Mouse (Mus musculus): ENCODE measurements around the gene Tmtc4. TPM values are rescaled to one million over a fixed set of nuclear protein-coding genes. Genes with fewer than 3 reads are reported as not detected.

The Tmtc4 gene
- polyA plus RNA-seq, 1 experiment from 2014 or later, result 28.5 TPM

DNA sequence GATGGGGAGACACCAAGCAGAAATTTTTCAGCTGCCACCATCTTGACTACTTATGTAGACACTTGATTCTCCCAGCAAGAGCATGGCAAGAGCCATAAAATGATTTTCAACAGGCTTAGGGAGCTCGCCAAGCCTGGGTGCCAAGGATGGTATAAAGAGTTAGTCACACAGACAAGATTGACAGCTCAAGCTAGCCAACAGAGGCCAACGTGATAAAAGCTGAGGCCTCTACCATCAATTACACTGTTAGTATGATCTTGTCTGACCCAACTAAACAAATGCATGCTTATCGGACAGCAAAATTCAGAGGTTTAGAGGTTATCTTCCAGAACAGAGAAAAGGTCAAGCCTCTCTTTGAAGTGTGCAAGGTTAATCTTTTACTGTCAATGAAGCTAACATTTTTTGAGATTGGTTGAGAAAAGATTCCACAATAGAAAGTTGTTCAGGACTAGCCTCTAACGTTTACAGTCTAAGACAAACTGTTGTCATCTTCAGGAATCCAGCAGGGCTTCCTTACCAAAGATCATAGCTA is 6.8 kb upstream of the Tmtc4 start:
- Histone ChIP-seq H3K9me3 (no peaks in the 10 kb centered on the region), H3K36me3 (no peaks in the 10 kb centered on the region), H3K4me3 (no peak overlapping the region), H3K27ac (no peak overlapping the region), H3K27me3 (ENCODE audit: insufficient read depth, poor library complexity, severe bottlenecking) (no peaks in the 10 kb centered on the region), H3K4me1 (replicated peaks) (no peaks in the 10 kb centered on the region)
- no peak for DNase-seq (ENCODE audit: low spot score)
- 80% methylated on average over 4 of the region's 4 CpGs for WGBS

DNA sequence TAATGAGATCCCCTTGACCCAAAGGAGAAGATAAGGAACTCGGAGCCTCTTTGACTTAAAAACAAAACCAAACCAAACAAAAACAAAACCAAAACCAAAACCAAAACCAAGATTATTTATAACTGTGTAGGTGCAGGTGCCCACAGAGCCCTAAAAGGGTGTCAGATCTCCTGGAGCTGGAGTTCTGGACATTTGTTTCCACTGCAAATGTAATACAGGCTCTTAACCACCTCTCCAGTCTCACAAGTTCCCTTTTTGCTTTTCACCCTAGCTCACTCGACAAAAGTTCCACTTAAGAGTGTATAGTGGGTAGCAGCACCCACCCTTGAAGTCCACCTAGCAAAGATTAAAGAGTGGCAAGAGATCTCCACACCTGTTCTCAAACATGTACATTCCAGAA is 2.6 kb upstream of the Tmtc4 start:
- H3K27ac ChIP-seq, result no peak overlapping the region
- DNase-seq (ENCODE audit: low spot score), result no peak
- H3K36me3 ChIP-seq, result no peaks in the 10 kb centered on the region
- WGBS, result 85% methylated on average over 2 of the region's 2 CpGs
- no peak overlapping the region for H3K4me3 ChIP-seq
- no peaks in the 10 kb centered on the region for H3K9me3 ChIP-seq
- no peaks in the 10 kb centered on the region for H3K27me3 ChIP-seq (ENCODE audit: insufficient read depth, poor library complexity, severe bottlenecking)
- peaks cover 24% of the 10 kb centered on the region for H3K4me1 ChIP-seq (replicated peaks)

DNA sequence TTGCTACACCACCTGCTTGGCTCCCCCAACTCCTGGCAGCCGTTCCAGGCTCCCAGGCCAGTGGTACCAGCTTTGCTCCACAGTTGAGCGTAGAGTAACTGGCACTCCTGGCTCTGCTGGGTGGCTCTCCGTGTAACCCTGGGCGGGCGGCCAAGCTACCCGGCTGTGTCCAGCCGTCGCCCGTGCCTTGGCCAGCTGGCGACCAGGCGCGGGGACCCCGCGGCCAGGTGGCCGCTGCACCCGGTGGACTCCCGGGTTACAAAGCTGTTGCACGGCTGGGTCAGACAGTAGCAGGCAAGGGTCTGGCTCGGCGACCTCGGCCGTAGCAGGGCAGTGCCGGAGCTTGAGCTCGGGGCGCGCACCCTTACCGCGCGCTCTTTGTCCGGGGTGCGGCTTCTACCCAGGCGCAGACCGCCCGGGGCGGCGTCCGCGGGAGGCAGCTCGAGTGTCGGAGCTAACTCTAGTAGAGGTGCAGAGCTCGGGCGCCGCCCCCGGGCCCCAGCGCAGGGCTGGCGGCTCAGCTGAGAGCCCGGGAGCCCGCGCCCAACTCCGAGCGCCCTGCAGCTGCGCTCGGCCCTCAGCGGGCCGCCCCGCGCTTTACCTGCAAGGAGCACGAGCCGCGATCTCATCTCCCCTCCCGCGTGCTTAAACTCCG is 1.1 kb downstream of the Tmtc4 start:
- no peaks in the 10 kb centered on the region for H3K27me3 ChIP-seq (ENCODE audit: insufficient read depth, poor library complexity, severe bottlenecking)
- no peak for DNase-seq (ENCODE audit: low spot score)
- H3K27ac ChIP-seq, result peak overlapping the region; percentile 97

DNA sequence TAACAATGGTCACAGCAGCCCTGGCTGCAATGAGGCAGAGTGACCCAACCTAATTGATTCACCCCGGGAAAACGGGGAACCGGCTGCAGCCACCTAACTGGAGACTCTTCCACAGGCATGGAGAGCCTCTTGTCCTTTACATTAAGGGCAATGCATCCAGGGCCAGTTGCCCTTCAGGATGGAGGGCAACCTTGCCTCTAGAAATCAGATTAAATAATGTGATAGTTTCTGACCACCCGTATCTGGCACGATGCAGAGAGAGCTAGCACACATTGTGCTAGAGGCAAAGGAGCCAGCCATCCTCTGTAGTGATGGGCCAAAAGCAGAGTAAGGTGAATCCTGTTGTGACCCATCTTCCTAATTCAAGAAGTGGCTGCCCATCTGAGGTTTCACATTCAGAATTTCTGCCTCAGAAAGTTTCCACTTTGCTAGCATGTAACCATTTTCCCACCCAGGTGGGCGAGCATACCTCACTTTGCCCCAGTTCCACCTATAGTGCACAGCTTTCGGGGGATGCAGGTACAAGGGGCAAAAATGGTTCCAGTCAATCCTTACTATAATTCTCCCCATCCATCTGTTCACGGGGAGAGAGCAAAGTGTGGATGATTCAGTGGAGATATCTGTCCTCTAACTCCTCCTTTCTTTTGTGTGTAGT is 1.9 kb downstream of the Tmtc4 start:
- Histone ChIP-seq H3K36me3 (peaks cover 6% of the 10 kb centered on the region), H3K27ac (peak overlapping the region; percentile 97), H3K4me3 (peak overlapping the region; percentile 87), H3K27me3 (ENCODE audit: insufficient read depth, poor library complexity, severe bottlenecking) (no peaks in the 10 kb centered on the region), H3K4me1 (replicated peaks) (peaks cover 36% of the 10 kb centered on the region), H3K9me3 (no peaks in the 10 kb centered on the region)
- WGBS, result 29% methylated on average over 8 of the region's 8 CpGs
- DNase-seq (ENCODE audit: low spot score), result peak; percentile 26

More for the DNA sequence above, 1.1 kb downstream of the Tmtc4 start:
- Histone ChIP-seq H3K4me3 (peak overlapping the region; percentile 87), H3K9me3 (no peaks in the 10 kb centered on the region), H3K36me3 (peaks cover 2% of the 10 kb centered on the region; the same call in 1 of the 2 replicates), H3K4me1 (replicated peaks) (peaks cover 36% of the 10 kb centered on the region)
- WGBS, result under 1% methylated on average over 63 of the region's 63 CpGs

DNA sequence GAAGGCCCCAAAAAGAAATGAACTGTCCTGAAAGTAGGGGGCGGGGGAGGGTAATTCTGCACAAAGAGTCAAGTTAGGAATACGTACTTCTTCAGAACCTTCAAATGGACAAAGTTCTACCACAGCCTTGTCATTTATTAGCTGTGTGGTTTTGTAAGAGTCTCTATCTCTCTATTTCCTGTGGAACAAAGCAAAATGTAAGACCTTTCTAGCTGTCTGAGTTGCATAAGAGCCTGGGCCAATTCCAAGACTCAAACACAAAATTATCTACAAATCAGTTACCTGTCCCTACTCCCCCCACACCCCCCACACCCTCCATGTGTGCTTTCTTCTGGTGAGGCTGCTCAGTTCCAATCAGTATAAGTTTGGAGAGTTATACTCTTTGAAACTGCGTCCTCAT is 5.0 kb downstream of the Tmtc4 start:
- 87% methylated on average over 3 of the region's 3 CpGs for WGBS
- H3K36me3 ChIP-seq, result peaks cover 6% of the 10 kb centered on the region

DNA sequence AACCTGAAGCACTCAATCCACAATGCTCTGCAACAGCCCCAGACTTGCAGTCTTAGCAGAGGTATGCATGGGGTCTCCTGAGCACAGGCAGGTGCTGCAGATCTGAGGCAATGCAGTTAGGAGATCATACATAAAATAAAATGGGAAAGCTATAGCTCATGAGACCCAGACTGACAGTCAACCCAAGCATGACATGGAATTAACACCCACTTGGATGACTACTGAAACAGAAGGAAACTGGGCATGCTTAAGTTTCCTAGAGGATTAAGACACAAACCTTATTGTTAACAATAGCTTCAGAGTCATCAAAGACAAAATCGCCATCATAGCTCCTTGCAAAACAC is 6.1 kb downstream of the Tmtc4 start:
- Histone ChIP-seq H3K9me3 (no peaks in the 10 kb centered on the region), H3K36me3 (peaks cover 14% of the 10 kb centered on the region), H3K27ac (no peak overlapping the region), H3K27me3 (ENCODE audit: insufficient read depth, poor library complexity, severe bottlenecking) (no peaks in the 10 kb centered on the region), H3K4me3 (no peak overlapping the region), H3K4me1 (replicated peaks) (peaks cover 26% of the 10 kb centered on the region)
- 79% methylated on average over 1 of the region's 1 CpGs for whole genome bisulfite sequencing
- DNase-seq (ENCODE audit: low spot score), result no peak

More for the DNA sequence above, 5.0 kb downstream of the Tmtc4 start:
- H3K4me1 ChIP-seq (replicated peaks), result peaks cover 31% of the 10 kb centered on the region
- DNase-seq (ENCODE audit: low spot score), result no peak
- no peak overlapping the region for H3K4me3 ChIP-seq
- no peaks in the 10 kb centered on the region for H3K27me3 ChIP-seq (ENCODE audit: insufficient read depth, poor library complexity, severe bottlenecking)
- no peak overlapping the region for H3K27ac ChIP-seq
- H3K9me3 ChIP-seq, result no peaks in the 10 kb centered on the region

DNA sequence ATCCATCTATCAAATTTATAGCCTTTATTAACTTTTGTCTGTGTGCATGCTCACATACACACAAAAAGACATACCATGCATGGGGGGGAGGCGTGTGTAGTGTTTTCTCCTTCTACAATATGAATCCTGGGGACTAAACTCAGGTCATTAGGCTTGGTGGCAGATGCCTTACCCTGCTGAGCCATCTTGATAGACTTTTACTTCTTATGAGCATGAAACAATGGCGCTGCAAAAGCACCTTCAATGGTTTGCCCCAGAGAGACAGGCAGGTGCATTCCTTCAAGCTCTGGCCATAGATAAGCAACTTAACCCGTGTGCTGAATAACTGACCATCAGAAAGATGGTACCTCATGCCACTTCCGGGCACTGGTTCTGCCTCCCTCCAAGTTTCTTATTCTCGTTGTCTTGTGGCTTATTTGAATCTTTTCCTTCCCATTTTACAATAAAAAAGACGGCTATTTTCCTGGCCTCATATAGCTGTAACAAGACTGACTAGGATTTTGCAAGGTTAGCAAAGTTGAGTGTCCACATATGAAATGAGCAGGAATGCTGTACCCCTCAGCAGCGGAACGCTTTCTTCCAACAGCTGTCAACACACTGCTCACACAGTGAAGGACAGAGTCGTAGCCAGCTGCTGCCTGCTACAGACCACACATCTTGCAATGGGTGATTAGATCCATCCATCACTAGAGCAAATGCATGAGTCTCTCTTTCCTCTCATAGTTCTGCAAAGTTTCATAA is 6.6 kb downstream of the Tmtc4 start:
- Histone ChIP-seq H3K36me3 (peaks cover 19% of the 10 kb centered on the region), H3K4me3 (no peak overlapping the region), H3K27ac (no peak overlapping the region), H3K9me3 (no peaks in the 10 kb centered on the region), H3K4me1 (replicated peaks) (peaks cover 20% of the 10 kb centered on the region), H3K27me3 (ENCODE audit: insufficient read depth, poor library complexity, severe bottlenecking) (no peaks in the 10 kb centered on the region)
- WGBS, result 85% methylated on average over 9 of the region's 9 CpGs
- DNase-seq (ENCODE audit: low spot score), result no peak

DNA sequence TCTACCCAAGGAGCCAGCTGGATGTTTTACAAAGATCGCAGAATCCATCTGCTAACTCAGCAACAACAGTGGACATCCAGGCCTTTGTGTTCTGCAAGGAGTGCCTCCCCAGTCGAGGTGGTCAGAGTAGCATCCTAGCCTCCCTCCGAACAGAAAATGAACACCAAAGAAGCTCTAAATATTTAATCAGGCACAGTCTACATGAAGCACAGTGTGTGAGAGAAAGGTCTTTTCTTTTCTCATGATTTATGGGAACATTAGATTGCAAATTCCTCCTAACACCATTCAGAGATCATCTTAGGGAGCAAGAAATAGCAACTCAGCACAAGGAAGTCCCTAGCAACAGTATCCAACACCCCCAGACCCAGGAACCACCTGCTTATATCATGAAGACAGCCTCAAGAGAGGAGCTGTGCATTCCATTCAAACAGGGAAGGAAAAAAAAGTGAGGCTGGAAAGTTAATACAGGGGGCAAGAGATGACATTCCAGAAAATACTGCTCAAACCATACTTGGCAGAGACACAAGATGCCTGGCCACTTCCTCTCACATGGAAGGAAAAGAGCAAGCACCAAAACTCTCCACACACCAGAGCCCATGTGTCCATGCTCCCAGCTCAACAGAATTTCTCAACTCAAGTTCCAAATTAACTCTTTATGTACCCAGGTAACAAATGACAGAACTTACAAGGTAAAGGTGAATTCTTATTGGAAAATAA is 8.8 kb downstream of the Tmtc4 start:
- H3K27ac ChIP-seq, result no peak overlapping the region
- H3K36me3 ChIP-seq, result peaks cover 41% of the 10 kb centered on the region

DNA sequence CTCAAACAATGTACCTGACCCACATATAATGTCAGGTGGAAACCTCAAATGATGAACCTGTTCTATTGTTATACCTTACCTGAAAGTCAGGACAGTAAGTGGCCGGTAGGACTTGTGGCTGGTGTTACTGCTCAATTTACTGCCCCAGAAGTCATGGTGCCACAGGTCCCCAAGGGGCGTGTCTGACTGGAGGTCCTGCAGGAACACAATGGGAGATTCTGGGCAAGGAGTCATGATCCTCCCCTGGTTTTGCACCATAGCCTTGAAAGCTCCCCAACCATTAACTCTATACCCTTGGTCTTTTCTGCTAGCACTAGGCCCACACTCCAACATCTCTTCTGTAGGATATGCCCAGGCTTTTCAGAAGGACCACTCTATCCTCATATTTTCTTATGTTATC is 10.7 kb downstream of the Tmtc4 start:
- no peaks in the 10 kb centered on the region for H3K9me3 ChIP-seq
- 86% methylated on average over 2 of the region's 2 CpGs for WGBS
- H3K36me3 ChIP-seq, result peaks cover 61% of the 10 kb centered on the region
- no peak overlapping the region for H3K4me3 ChIP-seq
- no peaks in the 10 kb centered on the region for H3K27me3 ChIP-seq (ENCODE audit: insufficient read depth, poor library complexity, severe bottlenecking)
- DNase-seq (ENCODE audit: low spot score), result no peak
- H3K27ac ChIP-seq, result no peak overlapping the region
- H3K4me1 ChIP-seq (replicated peaks), result no peaks in the 10 kb centered on the region

More for the DNA sequence above, 8.8 kb downstream of the Tmtc4 start:
- Histone ChIP-seq H3K4me1 (replicated peaks) (0 out of 2 replicates have a peak, but pooled peaks cover 7% of the 10 kb centered on the region), H3K27me3 (ENCODE audit: insufficient read depth, poor library complexity, severe bottlenecking) (no peaks in the 10 kb centered on the region), H3K4me3 (no peak overlapping the region), H3K9me3 (no peaks in the 10 kb centered on the region)
- 83% methylated on average over 3 of the region's 3 CpGs for WGBS
- no peak for DNase-seq (ENCODE audit: low spot score)

DNA sequence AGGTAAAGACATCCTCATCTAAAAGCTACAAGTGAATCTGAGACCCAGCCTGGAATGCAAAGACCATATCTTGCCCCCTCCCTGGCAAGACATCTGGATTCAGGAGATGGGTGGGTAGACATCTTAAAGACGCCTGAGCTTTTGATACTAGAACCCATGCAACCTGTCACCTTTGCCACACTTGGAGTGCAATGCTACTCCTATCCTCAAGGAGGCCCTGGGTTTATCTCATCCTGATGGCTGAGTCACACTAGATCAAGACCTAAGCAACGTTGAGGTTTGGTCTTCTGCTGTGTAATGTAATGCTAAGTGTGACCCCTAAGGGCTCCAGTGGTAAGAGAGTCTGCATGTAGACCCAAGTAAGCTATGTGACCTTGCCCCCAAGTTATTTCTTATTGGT is 15.8 kb downstream of the Tmtc4 start:
- 80% methylated on average over 2 of the region's 2 CpGs for whole genome bisulfite sequencing
- Histone ChIP-seq H3K4me1 (replicated peaks) (no peaks in the 10 kb centered on the region), H3K4me3 (no peak overlapping the region), H3K27ac (no peak overlapping the region), H3K36me3 (peaks cover 85% of the 10 kb centered on the region), H3K9me3 (no peaks in the 10 kb centered on the region), H3K27me3 (ENCODE audit: insufficient read depth, poor library complexity, severe bottlenecking) (no peaks in the 10 kb centered on the region)
- no peak for DNase-seq (ENCODE audit: low spot score)

DNA sequence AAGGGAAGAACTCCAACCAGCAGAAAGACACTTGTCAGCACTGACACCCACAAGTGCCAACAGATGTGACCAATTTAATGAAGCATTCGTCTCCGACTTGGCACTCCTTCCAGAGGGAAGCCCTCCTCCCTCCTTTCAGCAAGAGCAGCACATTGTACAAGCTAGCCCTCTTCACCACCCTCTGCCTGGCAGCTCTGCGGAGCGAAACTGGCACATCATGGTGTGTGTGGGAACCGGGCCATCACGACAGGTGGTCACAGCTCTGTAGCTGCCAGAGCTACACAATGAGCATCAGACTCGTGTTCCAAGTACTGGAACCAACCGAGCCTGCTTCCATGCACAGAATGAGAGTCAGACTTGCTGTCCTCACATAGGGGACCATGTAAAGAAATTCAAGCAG is 25.9 kb downstream of the Tmtc4 start:
- Histone ChIP-seq H3K27me3 (ENCODE audit: insufficient read depth, poor library complexity, severe bottlenecking) (no peaks in the 10 kb centered on the region), H3K36me3 (peaks cover 47% of the 10 kb centered on the region), H3K27ac (no peak overlapping the region), H3K4me1 (replicated peaks) (no peaks in the 10 kb centered on the region), H3K9me3 (no peaks in the 10 kb centered on the region), H3K4me3 (no peak overlapping the region)
- DNase-seq (ENCODE audit: low spot score), result no peak
- 93% methylated on average over 8 of the region's 8 CpGs for WGBS

DNA sequence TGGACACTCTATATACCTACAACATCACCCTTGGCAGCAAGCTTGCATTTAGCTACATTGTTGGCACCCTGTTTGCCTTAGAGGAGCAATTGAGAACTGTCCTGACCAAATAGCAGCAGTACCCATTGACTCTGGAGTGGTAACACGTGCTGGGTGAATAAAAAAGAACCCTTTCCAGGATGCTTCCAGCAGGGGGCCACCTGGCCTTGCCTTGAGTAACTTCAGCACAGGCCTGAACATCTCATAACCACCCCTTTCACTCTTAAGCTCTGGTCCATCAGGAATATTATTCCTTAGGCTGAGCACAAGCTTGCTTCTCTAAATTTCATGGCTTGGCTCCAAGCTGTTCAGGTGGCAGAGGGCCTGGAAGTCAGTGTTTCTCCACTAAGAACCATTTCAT is 30.5 kb downstream of the Tmtc4 start:
- H3K4me1 ChIP-seq (replicated peaks), result no peaks in the 10 kb centered on the region
- H3K27me3 ChIP-seq (ENCODE audit: insufficient read depth, poor library complexity, severe bottlenecking), result no peaks in the 10 kb centered on the region
- H3K27ac ChIP-seq, result no peak overlapping the region
- no peak overlapping the region for H3K4me3 ChIP-seq
- DNase-seq (ENCODE audit: low spot score), result peak; percentile 28
- 22% methylated on average over 1 of the region's 1 CpGs for WGBS
- H3K9me3 ChIP-seq, result no peaks in the 10 kb centered on the region
- peaks cover 28% of the 10 kb centered on the region for H3K36me3 ChIP-seq
